Mouse (Mus musculus): ENCODE measurements around the gene Lrp8. TPM values are rescaled to one million over a fixed set of nuclear protein-coding genes. Genes with fewer than 3 reads are reported as not detected.

Gene Lrp8
- polyA plus RNA-seq, 1 experiment from 2014 or later = 62.8 TPM

- 84% methylated on average over 3 of the region's 3 CpGs for WGBS
- Histone ChIP-seq H3K4me3 (replicated peaks) (no peak overlapping the region), H3K4me2 (no peak overlapping the region), H3K9ac (replicated peaks) (no peak overlapping the region), H3K36me3 (peaks cover 35% of the 10 kb centered on the region), H3K27ac (replicated peaks) (no peak overlapping the region), H3K9me3 (replicated peaks) (no peaks in the 10 kb centered on the region), H3K27me3 (replicated peaks) (no peaks in the 10 kb centered on the region), H3K4me1 (peaks cover 59% of the 10 kb centered on the region)
- ATAC-seq (ENCODE audit: low FRiP score) = no peak
Observed at GRCm38 (mm10) chr4:107811006-107811405, 8.9 kb downstream of the Lrp8 start.

DNA sequence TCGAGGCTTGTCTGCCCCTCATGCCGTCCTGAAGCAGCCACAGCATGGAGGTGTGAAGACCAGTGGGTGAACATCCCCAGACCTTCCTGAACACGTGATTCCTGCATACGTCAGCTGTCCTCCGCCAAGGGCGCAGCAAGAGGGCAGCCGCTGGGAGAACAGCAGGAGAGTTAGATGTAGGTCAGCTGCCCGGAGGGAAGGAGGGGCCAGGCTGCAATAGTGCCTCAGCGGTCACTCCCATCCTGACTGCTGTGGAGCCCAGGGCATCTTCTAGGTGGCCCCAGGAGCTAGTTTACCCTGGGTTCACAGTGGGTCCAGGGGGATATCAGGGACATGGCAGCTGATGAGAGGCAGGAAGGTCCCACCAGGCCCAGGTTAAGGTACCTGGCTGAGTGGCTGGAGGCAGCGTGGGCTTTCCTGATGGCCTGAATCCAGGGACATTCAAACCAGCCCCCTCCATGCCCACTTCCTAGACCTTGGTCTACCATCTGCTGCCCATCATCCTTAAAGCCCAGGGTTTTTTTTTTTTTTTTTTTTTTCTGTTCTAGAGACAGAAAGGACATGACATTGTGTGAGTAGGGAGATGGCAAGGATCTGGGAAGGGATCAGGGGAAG lies 9.8 kb downstream of the Lrp8 start:
- Histone ChIP-seq H3K27ac (replicated peaks) (0 out of 2 replicates have a peak overlapping the region, but pooled peaks have one; percentile 2), H3K36me3 (peaks cover 41% of the 10 kb centered on the region), H3K9me3 (replicated peaks) (no peaks in the 10 kb centered on the region), H3K27me3 (replicated peaks) (no peaks in the 10 kb centered on the region), H3K4me2 (no peak overlapping the region), H3K9ac (replicated peaks) (no peak overlapping the region), H3K4me1 (peaks cover 51% of the 10 kb centered on the region), H3K4me3 (replicated peaks) (no peak overlapping the region)
- WGBS = 34% methylated on average over 10 of the region's 10 CpGs
- ATAC-seq (ENCODE audit: low FRiP score) = no peak

DNA sequence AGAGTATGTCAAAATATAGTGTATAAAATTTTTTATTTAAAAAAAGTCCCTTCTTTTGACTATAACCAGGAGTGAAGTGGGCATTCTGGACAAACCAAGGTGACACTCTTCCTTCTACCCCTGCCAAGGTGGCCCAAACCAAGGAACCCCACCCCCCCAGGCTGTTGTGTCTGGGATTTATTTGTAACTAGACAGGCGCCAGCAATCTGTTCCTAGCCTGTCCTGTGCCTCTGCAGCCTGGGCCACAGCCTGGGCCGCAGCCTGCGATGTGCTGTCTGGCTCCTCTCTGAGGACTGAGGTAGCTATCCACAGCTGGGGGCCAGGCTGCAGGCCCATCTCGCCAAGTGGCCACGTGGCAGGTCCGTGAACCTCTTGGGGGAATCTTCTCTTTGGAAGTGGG lies 10.3 kb downstream of the Lrp8 start:
- H3K4me3 ChIP-seq (replicated peaks) = no peak overlapping the region
- no peak overlapping the region for H3K9ac ChIP-seq (replicated peaks)
- WGBS = 76% methylated on average over 6 of the region's 6 CpGs
- no peaks in the 10 kb centered on the region for H3K27me3 ChIP-seq (replicated peaks)
- H3K4me1 ChIP-seq = peaks cover 50% of the 10 kb centered on the region
- H3K4me2 ChIP-seq = no peak overlapping the region
- peaks cover 41% of the 10 kb centered on the region for H3K36me3 ChIP-seq
- H3K9me3 ChIP-seq (replicated peaks) = no peaks in the 10 kb centered on the region
- no peak for ATAC-seq (ENCODE audit: low FRiP score)
- no peak overlapping the region for H3K27ac ChIP-seq (replicated peaks)

DNA sequence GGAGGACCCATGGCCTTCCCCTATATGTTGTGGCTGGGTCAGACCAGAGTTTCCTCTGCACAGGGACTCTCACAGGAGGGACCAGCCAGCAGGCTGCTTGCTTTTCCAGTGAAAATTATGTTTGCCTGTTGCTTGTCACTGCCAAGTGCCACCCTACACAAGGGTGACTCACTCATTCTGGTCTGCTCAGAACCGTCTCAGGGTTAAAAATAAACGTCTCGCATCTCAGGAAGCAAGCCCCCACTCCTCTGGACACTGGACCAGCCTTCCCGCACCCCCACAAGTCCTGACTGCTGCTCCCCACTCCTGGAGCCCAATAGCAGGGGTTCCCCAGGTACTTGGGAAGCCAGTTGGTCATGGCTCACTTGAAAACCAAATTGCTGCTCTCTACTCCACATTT lies 14.4 kb downstream of the Lrp8 start:
- ATAC-seq (ENCODE audit: low FRiP score) = no peak
- no peak overlapping the region for H3K27ac ChIP-seq (replicated peaks)

DNA sequence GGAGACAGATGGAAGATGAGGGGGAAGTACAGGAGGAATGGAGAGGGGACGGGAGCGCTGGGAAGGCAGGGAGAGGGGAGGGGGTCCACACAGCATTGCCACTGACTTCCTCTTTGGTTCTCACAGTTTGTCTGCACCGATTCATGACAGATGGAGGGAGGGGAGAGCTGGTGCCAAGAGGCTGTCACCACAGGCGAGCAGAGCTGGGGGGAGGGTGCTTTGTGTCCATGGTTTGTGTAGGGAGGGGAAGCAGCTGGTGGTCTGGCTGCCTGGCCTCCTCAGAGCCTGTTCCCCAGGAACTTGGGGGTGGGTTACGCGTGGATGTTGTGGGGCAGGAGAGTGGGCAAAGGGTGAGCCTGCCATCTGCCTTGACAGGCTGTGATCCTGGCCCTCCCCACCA lies 15.4 kb downstream of the Lrp8 start:
- H3K4me3 ChIP-seq (replicated peaks) = no peak overlapping the region
- H3K9me3 ChIP-seq (replicated peaks) = no peaks in the 10 kb centered on the region
- H3K4me1 ChIP-seq = peaks cover 72% of the 10 kb centered on the region
- no peak overlapping the region for H3K4me2 ChIP-seq
- H3K27me3 ChIP-seq (replicated peaks) = no peaks in the 10 kb centered on the region
- ATAC-seq (ENCODE audit: low FRiP score) = 0 out of 2 replicates have a peak, but pooled peaks have one; percentile 10
- WGBS = 18% methylated on average over 6 of the region's 6 CpGs
- peaks cover 25% of the 10 kb centered on the region for H3K36me3 ChIP-seq
- H3K9ac ChIP-seq (replicated peaks) = 0 out of 2 replicates have a peak overlapping the region, but pooled peaks have one; percentile 14
- H3K27ac ChIP-seq (replicated peaks) = peak overlapping the region; percentile 18

More for the DNA sequence above, 14.4 kb downstream of the Lrp8 start:
- H3K9ac ChIP-seq (replicated peaks) = no peak overlapping the region
- H3K4me3 ChIP-seq (replicated peaks) = no peak overlapping the region
- peaks cover 25% of the 10 kb centered on the region for H3K36me3 ChIP-seq
- H3K9me3 ChIP-seq (replicated peaks) = no peaks in the 10 kb centered on the region
- WGBS = 76% methylated on average over 4 of the region's 4 CpGs
- H3K4me1 ChIP-seq = peaks cover 70% of the 10 kb centered on the region
- no peaks in the 10 kb centered on the region for H3K27me3 ChIP-seq (replicated peaks)
- H3K4me2 ChIP-seq = no peak overlapping the region

DNA sequence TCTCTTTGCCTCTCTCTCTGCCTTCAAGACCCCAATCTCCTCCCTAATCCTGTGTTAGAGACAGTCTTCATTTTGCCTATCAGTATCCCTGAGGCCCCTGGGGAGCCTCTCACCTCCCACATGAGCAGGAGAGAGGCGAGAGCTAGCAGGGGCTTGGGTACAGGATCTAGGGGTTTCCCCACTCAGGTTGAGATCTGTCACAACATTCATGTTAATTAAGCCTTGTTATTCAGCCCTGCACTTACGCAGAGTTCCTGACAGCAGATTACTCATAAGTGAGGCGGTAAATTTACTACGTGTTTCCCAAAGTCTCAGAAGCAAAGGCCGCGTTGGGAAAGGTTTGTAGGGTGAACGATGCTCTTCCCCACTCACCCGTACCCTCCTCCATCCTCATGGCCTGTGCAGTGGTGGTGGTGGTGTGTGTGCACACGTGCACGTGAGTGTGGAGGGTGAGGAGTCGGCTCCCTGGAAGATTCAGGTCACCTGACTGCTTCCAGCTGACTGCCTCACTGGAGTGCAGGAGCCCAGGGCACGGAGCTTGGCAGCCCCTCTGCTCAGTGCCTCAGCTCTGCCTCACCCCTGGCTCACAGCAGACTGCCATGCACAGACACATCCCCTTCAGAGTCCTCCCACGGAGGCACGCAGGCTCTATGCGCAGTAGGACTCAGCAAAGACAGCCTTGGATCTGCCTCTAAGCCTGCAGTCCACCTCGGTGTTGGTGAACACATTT lies 18.1 kb downstream of the Lrp8 start:
- Histone ChIP-seq H3K4me1 (peaks cover 86% of the 10 kb centered on the region), H3K4me2 (no peak overlapping the region), H3K9ac (replicated peaks) (no peak overlapping the region), H3K36me3 (peaks cover 16% of the 10 kb centered on the region; the same call in 1 of the 2 replicates), H3K27me3 (replicated peaks) (no peaks in the 10 kb centered on the region), H3K27ac (replicated peaks) (peak overlapping the region; percentile 79), H3K4me3 (replicated peaks) (no peak overlapping the region), H3K9me3 (replicated peaks) (no peaks in the 10 kb centered on the region)
- 40% methylated on average over 16 of the region's 16 CpGs for WGBS
- ATAC-seq (ENCODE audit: low FRiP score) = peak; percentile 12; the same call in 1 of the 2 replicates

- Histone ChIP-seq H3K27me3 (replicated peaks) (no peaks in the 10 kb centered on the region), H3K4me3 (replicated peaks) (no peak overlapping the region), H3K9ac (replicated peaks) (no peak overlapping the region), H3K9me3 (replicated peaks) (no peaks in the 10 kb centered on the region), H3K36me3 (0 out of 2 replicates have a peak, but pooled peaks cover 8% of the 10 kb centered on the region), H3K27ac (replicated peaks) (peak overlapping the region; percentile 79), H3K4me1 (peaks cover 90% of the 10 kb centered on the region), H3K4me2 (no peak overlapping the region)
- peak; percentile 15; the same call in 1 of the 2 replicates for ATAC-seq (ENCODE audit: low FRiP score)
- WGBS = 54% methylated on average over 8 of the region's 8 CpGs
Observed at GRCm38 (mm10) chr4:107820856-107821619, 19.0 kb downstream of the Lrp8 start.

DNA sequence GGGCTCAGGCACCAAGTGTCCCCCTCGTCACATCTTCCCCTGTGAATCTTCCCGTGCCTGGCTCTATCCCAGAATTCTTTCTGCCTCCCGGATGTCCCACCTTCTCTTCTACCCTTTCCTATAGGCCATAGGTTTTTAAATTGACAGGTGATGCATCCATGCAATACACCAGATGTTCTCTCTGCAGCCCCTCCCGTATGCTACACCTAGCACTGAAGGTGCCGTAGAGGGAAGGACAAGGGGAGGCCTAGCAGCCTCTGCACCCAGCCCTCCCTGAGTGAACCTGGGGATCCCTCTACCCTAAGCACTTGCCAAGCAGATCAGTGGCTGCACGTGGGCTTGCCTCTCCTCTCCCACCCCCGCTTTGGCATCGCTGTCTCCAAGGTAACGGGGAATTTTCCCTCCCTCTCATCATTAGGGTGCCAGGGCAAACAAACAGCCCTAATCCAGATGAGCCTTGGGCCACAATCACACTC lies 20.9 kb downstream of the Lrp8 start:
- Histone ChIP-seq H3K27me3 (replicated peaks) (no peaks in the 10 kb centered on the region), H3K27ac (replicated peaks) (peak overlapping the region; percentile 79), H3K4me1 (peaks cover 99% of the 10 kb centered on the region), H3K9ac (replicated peaks) (peak overlapping the region; percentile 32; the same call in 1 of the 2 replicates), H3K36me3 (0 out of 2 replicates have a peak, but pooled peaks cover 3% of the 10 kb centered on the region), H3K9me3 (replicated peaks) (no peaks in the 10 kb centered on the region), H3K4me3 (replicated peaks) (peak overlapping the region; percentile 13), H3K4me2 (peak overlapping the region; percentile 46)
- ATAC-seq (ENCODE audit: low FRiP score) = peak; percentile 49
- WGBS = 14% methylated on average over 9 of the region's 9 CpGs

GRCm38 (mm10) chr4:107823511-107823910 lies 21.4 kb downstream of the Lrp8 start:
- 11% methylated on average over 11 of the region's 11 CpGs for WGBS
- peak overlapping the region; percentile 13; the same call in 1 of the 2 replicates for H3K4me3 ChIP-seq (replicated peaks)
- no peak for ATAC-seq (ENCODE audit: low FRiP score)
- H3K27me3 ChIP-seq (replicated peaks) = no peaks in the 10 kb centered on the region
- H3K4me2 ChIP-seq = peak overlapping the region; percentile 46
- peak overlapping the region; percentile 79 for H3K27ac ChIP-seq (replicated peaks)
- H3K9me3 ChIP-seq (replicated peaks) = no peaks in the 10 kb centered on the region
- peaks cover 1% of the 10 kb centered on the region; the same call in 1 of the 2 replicates for H3K36me3 ChIP-seq
- H3K9ac ChIP-seq (replicated peaks) = peak overlapping the region; percentile 32
- H3K4me1 ChIP-seq = peaks cover 99% of the 10 kb centered on the region

DNA sequence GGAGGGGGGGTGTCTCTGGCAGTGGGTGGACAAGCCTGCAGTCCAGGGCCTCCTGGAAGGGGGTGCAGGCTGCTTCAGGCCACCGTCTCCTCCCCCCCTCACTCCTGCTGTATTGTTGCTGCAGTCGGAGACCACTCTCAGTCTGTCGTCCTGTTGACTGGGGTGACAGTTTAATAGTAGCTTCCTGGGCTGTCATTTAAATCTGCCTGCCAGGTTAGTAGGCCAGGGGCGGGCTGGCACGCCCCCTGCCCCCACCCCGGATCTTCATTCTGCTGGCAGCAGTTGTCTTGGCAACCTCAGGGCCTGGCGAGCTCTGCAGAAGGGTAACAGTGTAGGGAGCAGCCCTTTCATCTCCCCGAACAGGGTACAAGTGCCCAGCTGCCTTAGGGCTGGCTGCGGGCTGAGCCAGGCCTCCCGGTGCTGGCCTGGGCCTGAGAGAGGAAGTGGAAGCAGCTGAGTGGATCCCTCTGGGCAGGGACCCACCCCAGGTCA lies 26.7 kb downstream of the Lrp8 start:
- H3K9me3 ChIP-seq (replicated peaks) = no peaks in the 10 kb centered on the region
- WGBS = 11% methylated on average over 10 of the region's 10 CpGs

GRCm38 (mm10) chr4:107829675-107830074 lies 27.6 kb downstream of the Lrp8 start:
- no peak overlapping the region; the same call in 1 of the 2 replicates for H3K9ac ChIP-seq (replicated peaks)
- no peaks in the 10 kb centered on the region for H3K9me3 ChIP-seq (replicated peaks)
- peak overlapping the region; percentile 78 for H3K27ac ChIP-seq (replicated peaks)
- 23% methylated on average over 2 of the region's 2 CpGs for WGBS
- H3K4me3 ChIP-seq (replicated peaks) = no peak overlapping the region
- peaks cover 100% of the 10 kb centered on the region for H3K4me1 ChIP-seq
- no peak for ATAC-seq (ENCODE audit: low FRiP score)
- no peaks in the 10 kb centered on the region; the same call in 1 of the 2 replicates for H3K36me3 ChIP-seq
- H3K4me2 ChIP-seq = no peak overlapping the region
- H3K27me3 ChIP-seq (replicated peaks) = no peaks in the 10 kb centered on the region

More for the DNA sequence above, 26.7 kb downstream of the Lrp8 start:
- Histone ChIP-seq H3K4me1 (peaks cover 100% of the 10 kb centered on the region), H3K4me3 (replicated peaks) (no peak overlapping the region), H3K36me3 (no peaks in the 10 kb centered on the region; the same call in 1 of the 2 replicates), H3K27ac (replicated peaks) (peak overlapping the region; percentile 78), H3K9ac (replicated peaks) (no peak overlapping the region; the same call in 1 of the 2 replicates), H3K27me3 (replicated peaks) (no peaks in the 10 kb centered on the region), H3K4me2 (no peak overlapping the region)
- peak; percentile 62 for ATAC-seq (ENCODE audit: low FRiP score)
